Mouse (Mus musculus): Measurements from ENCODE around the gene Nfib.

Nfib gene

GRCm38 (mm10) chr4:82336951-82337381, 368.6 kb downstream of the Nfib start:
- in situ Hi-C loops (cut with MboI; ENCODE audit: low pct_unique_long_range_greater_than_20kb in 1 of 2, low sequenced_read_pairs in 2 of 2, unreplicated experiment in 1 of 2) = no loop called here

DNA sequence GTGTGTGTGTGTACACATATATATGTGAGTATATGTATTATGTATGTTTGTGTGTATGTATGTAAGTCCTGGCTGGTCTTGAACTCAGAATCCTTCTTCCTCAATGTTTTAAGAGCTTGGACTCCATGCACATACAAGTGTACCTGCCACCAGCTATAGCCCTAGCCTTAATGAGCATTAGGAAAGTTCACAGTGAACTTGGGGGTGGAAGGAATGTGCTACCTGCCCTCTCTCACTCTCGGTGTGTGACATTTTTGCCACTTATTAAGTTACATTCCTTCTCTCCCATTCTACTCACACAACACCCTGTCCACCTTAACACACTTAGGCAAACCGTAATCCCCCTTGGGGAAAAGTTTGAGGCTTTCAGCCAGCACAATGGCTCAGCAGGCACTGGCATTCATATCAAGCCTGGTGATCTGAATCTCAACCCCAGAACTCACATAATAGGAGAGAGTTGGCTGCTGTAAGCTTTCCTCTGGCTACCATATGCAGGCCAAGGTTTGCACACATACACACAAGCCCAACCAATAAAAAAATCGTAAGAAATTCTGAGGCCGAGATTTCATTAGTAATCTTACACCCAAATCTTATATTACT, 370.2 kb downstream of the Nfib start:
- in situ Hi-C loops (cut with MboI; ENCODE audit: low pct_unique_long_range_greater_than_20kb in 1 of 2, low sequenced_read_pairs in 2 of 2, unreplicated experiment in 1 of 2) = no loop called here

DNA sequence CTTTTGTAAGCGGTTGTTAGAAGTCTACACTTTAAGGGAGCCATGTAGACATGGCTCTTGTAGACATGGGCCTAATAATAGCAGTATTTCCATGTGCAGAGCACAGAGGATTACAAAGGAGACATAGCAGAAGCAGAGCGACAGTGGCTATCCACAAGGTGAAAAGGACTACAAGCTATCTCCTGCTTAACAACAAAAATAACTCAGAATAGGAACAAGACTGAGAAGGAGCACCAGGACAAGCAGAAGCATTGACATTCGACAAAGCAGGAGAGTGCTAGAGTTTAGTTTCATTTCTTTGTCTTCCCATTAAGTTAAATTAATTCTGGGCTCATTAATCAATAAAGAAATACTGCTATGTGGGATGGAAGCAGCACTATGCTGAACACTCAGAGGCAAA, 372.1 kb downstream of the Nfib start:
- in situ Hi-C loops (cut with MboI; ENCODE audit: low pct_unique_long_range_greater_than_20kb in 1 of 2, low sequenced_read_pairs in 2 of 2, unreplicated experiment in 1 of 2) = no loop called here

DNA sequence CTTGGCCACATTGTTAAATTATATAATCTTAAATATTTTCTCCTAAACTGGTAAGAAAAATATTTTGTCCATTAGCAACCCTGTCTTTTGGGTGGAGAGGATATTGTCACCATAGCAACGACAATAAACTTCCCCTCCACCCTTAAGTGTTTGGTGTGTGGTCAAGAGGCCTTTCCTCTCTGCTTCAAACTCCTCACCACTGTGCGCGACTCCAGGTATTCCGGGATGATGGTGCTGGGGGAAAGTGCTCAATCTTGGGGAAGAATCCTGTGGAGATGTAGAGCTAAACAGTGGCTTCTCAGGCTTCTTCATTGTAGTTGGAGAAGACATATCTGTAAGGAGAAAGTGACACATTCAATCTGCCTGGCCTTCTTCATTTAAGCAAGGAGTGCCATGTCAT, 375.5 kb downstream of the Nfib start:
- in situ Hi-C loops (cut with MboI; ENCODE audit: low pct_unique_long_range_greater_than_20kb in 1 of 2, low sequenced_read_pairs in 2 of 2, unreplicated experiment in 1 of 2) = no loop called here

- in situ Hi-C loops (cut with MboI; ENCODE audit: low pct_unique_long_range_greater_than_20kb in 1 of 2, low sequenced_read_pairs in 2 of 2, unreplicated experiment in 1 of 2) = no loop called here
These were observed 379.4 kb downstream of the Nfib start for GRCm38 (mm10) chr4:82326140-82326529.

DNA sequence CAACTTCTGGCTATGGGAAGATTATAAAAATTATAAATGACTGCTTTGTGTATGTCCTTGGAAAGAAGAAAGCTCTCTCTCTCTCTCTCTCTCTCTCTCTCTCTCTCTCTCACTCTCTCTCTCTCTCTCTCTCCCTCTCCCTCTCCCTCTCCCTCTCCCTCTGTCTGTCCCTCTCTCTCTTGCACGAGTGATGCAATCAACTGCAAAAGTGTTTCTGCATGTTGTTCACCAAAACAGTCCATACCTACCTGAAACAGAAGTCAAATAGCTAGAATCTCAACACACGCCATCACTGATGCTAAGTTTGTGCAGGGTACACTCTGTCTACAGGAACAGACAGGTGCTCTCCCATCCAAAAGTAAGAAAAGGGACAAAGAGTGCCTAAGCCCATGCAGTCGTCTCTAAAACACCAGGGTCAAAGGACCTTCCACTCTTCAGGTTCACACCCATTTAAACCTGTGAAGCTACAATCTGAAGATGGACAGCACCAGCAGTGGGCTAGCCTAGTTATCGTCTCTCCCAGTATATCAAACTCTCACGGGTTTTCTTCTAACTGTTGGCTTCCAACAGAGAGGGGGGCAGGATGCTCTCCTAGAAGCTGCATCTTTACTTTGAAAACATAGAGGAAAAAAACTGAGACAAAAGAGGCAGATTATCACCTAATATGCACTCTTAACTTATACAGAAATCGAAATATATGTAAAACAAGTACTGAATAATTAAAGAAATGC, 380.0 kb downstream of the Nfib start:
- in situ Hi-C loops (cut with MboI; ENCODE audit: low pct_unique_long_range_greater_than_20kb in 1 of 2, low sequenced_read_pairs in 2 of 2, unreplicated experiment in 1 of 2) = no loop called here

- in situ Hi-C loops (cut with MboI; ENCODE audit: low pct_unique_long_range_greater_than_20kb in 1 of 2, low sequenced_read_pairs in 2 of 2, unreplicated experiment in 1 of 2) = no loop called here
These were observed 380.6 kb downstream of the Nfib start for GRCm38 (mm10) chr4:82324977-82325376.

- in situ Hi-C loops (cut with MboI; ENCODE audit: low pct_unique_long_range_greater_than_20kb in 1 of 2, low sequenced_read_pairs in 2 of 2, unreplicated experiment in 1 of 2) = no loop called here
These were observed 384.5 kb downstream of the Nfib start for GRCm38 (mm10) chr4:82321008-82321407.

DNA sequence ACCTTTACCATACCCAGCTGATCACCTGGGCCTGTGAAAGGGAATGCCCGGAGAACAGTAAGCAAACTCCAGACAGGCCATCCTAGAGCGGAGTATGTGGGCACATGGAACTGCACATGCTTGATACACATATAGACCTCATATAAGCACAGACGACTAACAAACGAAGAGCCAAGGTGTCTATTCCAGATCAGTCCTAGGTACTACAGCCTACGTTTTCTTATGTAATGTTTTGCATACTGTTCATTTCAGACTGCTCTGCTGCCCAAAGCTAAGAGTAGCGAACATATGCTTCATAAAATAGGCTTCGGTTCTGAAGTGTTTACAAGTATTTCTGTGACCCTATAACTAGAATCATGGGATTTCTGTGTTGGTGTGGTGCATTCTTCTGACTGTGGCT, 386.2 kb downstream of the Nfib start:
- in situ Hi-C loops (cut with MboI; ENCODE audit: low pct_unique_long_range_greater_than_20kb in 1 of 2, low sequenced_read_pairs in 2 of 2, unreplicated experiment in 1 of 2) = no loop called here

- in situ Hi-C loops (cut with MboI; ENCODE audit: low pct_unique_long_range_greater_than_20kb in 1 of 2, low sequenced_read_pairs in 2 of 2, unreplicated experiment in 1 of 2) = no loop called here
These were observed 389.4 kb downstream of the Nfib start for GRCm38 (mm10) chr4:82316168-82316567.

DNA sequence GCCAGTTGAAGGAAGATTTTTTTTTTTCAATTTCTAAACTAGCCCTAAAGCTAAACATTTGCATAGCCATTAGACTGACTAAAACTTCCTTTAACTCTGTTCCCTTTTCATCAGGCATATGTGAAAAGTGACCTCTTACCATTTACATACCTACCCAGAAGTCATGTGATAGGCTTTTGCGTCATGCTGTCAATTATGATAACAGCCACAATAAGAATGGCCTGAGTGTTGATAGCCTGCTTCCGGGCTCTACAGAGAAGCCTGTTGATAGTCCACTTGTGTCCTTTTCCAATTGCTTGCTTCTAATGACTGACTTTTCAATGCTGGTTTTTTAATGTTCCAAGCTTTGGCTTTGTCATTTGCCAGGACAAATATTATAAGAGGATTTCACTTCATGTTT, 389.8 kb downstream of the Nfib start:
- in situ Hi-C loops (cut with MboI; ENCODE audit: low pct_unique_long_range_greater_than_20kb in 1 of 2, low sequenced_read_pairs in 2 of 2, unreplicated experiment in 1 of 2) = no loop called here

- in situ Hi-C loops (cut with MboI; ENCODE audit: low pct_unique_long_range_greater_than_20kb in 1 of 2, low sequenced_read_pairs in 2 of 2, unreplicated experiment in 1 of 2) = no loop called here
These were observed 394.4 kb downstream of the Nfib start for GRCm38 (mm10) chr4:82310924-82311734.

GRCm38 (mm10) chr4:82306045-82306444, 399.5 kb downstream of the Nfib start:
- in situ Hi-C loops (cut with MboI; ENCODE audit: low pct_unique_long_range_greater_than_20kb in 1 of 2, low sequenced_read_pairs in 2 of 2, unreplicated experiment in 1 of 2) = no loop called here

DNA sequence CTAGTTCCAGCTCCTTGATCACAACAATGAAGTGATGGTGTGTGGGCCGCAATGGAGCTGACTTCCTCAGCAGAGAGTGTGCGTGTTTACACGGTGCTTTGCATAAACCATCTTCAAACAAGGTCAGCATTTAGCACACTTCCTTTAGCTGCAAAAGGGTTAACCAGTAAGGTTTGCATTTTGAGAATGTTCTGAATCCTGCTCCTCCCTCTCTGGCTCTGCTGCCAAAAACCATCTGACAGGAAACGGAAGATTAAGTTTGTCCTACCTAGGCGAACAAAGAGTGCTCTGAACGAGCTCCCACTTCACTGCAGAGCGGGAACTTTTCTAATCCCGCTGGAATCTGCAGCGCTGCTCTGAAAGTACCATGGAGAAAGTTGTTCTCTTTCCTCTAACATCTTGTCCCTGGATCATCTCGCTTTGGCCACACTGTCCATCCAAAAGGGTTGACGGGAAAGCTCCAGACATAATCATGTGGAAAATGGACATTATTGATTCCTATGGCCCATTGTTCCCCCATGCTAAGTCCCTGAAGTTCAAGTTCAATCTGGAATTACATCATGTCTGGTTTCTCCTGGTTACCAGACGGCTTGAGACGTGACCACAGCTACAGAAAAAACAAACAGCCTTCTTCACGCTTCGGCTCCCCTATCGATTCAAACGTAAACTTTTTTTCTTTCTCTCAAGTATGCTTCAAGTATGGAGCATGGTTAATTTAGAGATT, 401.2 kb downstream of the Nfib start:
- in situ Hi-C loops (cut with MboI; ENCODE audit: low pct_unique_long_range_greater_than_20kb in 1 of 2, low sequenced_read_pairs in 2 of 2, unreplicated experiment in 1 of 2) = no loop called here

DNA sequence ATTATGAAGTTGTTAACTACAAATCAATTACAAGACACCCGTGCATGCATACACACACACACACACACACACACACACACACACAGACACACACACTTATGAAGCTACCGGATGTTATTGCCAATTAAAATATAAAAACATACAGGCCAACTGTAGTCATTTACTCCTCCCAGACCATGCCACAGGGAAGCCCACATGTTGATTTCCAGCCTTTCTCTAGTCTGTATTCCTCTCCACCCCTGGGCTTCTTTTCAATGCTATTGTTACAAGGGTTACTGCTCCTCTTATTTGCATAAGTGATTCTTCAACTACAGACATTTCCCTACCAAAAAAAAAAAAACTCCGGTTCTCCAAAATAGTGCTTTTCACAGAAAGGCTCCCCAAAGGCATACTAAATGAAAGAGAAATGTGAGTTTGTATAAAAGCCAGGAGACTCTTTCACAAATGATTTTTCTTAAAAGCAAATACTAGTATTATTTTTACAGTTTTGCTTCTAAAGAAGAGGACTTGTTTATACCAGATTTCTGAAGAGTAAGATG, 402.1 kb downstream of the Nfib start:
- in situ Hi-C loops (cut with MboI; ENCODE audit: low pct_unique_long_range_greater_than_20kb in 1 of 2, low sequenced_read_pairs in 2 of 2, unreplicated experiment in 1 of 2) = no loop called here

DNA sequence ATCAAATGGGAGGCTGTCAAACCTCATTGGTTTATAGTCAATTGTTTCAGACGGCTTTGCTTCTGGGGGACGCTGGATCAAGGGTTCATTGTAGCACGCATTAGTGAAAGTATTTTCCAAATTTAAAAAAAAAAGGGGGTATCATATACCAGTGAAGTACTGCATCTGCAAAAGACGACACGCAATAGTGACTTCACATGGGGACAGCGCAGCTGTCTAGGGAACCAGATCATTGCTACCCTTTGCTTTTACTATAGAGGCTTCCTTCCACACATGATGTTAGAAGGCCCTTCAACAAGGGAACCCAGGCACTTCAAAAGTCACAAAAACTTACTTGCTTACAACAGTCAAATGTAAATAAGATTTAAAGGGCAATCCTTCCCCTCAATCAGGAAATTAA, 402.6 kb downstream of the Nfib start:
- in situ Hi-C loops (cut with MboI; ENCODE audit: low pct_unique_long_range_greater_than_20kb in 1 of 2, low sequenced_read_pairs in 2 of 2, unreplicated experiment in 1 of 2) = no loop called here

GRCm38 (mm10) chr4:82298606-82299005, 406.9 kb downstream of the Nfib start:
- in situ Hi-C loops (cut with MboI; ENCODE audit: low pct_unique_long_range_greater_than_20kb in 1 of 2, low sequenced_read_pairs in 2 of 2, unreplicated experiment in 1 of 2) = no loop called here

GRCm38 (mm10) chr4:82297562-82297961, 408.0 kb downstream of the Nfib start:
- in situ Hi-C loops (cut with MboI; ENCODE audit: low pct_unique_long_range_greater_than_20kb in 1 of 2, low sequenced_read_pairs in 2 of 2, unreplicated experiment in 1 of 2) = no loop called here

DNA sequence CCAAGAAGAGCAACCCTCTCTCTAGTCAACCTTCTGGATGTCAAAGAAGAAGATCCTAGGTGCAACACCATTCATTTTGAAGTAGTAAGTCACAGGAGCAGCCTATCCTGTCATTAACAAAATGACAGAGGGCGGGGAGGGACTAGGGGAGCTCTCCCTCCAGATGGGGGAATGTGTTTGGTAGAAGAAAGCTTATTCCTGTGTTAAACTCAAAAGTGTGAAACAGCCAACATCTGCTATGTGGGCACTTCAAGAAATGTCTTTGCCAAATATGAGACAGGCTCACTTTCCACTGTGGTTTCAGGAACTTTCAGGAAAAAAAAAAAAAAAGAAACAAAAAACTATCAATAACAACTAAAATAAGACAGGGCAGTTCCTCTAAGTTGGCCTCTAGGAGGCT, 411.5 kb downstream of the Nfib start:
- in situ Hi-C loops (cut with MboI; ENCODE audit: low pct_unique_long_range_greater_than_20kb in 1 of 2, low sequenced_read_pairs in 2 of 2, unreplicated experiment in 1 of 2) = no loop called here
